Mouse (Mus musculus) splenic B cell, adult 2 months (primary cell): Measurements from ENCODE around the gene Gm4836.
"Not testable (repeated sequence)": the region's sequence is repeated elsewhere in the genome, so short reads cannot be mapped to it uniquely, and the experiment has no call there.

ENCODE experiments used
- DNase-seq: peaks from one replicate; pipeline ENCODE4 v3.0.0-alpha.2; 2011; ENCODE audit warnings: low read depth, low spot score
- H3K27me3 ChIP-seq: 2 replicates; pipeline ENCODE4 v1.6.1; 2012; ENCODE audit warnings: mild to moderate bottlenecking, low read length, moderate library complexity, mixed read lengths; ENCODE audit not compliant: control insufficient read depth, poor library complexity, insufficient read depth, severe bottlenecking
- H3K36me3 ChIP-seq: 2 replicates; pipeline ENCODE4 v1.6.1; 2012; ENCODE audit warnings: mild to moderate bottlenecking, low read length, moderate library complexity, mixed read lengths; ENCODE audit not compliant: control insufficient read depth, poor library complexity, insufficient read depth, severe bottlenecking

Gm4836 gene

DNA sequence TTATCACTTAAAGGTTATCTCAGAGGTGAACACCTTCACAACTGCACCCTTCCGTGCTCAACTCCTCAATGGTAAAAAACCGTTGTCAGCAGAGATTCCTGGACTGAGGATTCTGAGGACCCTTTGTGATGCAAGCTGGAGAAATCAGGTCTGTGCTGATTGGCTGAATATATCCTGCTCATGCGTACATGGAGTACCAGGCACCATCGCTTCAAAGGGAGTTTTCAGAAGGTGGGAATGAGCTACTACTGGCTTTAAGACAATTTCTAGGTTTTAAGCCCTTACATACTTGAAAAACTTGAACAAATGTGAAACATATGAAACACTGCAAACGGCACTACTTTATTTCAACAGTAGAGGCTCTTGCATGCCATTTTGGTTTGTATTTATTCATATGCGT is at the start of gene Gm4836:
Gene Gm4836, minus strand, starts transcription at position 101 of the 400 bp plus-strand sequence.
- not testable (repeated sequence) for DNase-seq, H3K27me3 ChIP-seq, H3K36me3 ChIP-seq
